Mouse (Mus musculus): ENCODE data around the gene Krtap1-4. TPM values are rescaled to one million over a fixed set of nuclear protein-coding genes. Genes with fewer than 3 reads are reported as not detected.

The Krtap1-4 gene
- polyA plus RNA-seq (2017; shearing (Covaris generic)), result not detected

GRCm38 (mm10) chr11:99583245-99583704 is at the start of gene Krtap1-4:
TSS of gene Krtap1-4 (minus strand) at chr11:99583654.

GRCm38 (mm10) chr11:99628138-99628537 is 44.7 kb upstream of the Krtap1-4 start, which contains the start of gene Krtap4-1:
TSS of gene Krtap4-1 (minus strand) at chr11:99628238.

DNA sequence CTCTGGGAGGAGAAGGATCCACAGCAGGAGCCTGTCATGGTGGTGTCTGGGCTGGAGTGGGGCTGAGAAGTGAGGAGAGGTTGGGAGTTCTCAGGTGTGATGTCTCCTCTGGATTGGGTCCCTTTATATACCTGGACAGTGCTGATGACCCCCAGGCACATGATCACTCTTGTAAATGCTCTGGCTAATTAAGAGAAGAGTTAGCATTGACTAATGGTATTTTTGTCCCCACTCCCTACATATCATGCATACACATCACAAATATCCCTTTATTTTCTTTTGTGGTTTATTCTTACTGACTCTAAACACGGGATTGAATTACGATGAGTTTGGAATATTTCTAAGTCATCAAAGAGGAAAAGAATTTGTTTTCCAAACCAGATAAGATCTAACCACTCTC is 36.9 kb upstream of the Krtap1-4 start, which contains the start of gene Gm11562:
Gm11562 (minus strand) TSS at position 101 of the 400 bp plus-strand sequence.

DNA sequence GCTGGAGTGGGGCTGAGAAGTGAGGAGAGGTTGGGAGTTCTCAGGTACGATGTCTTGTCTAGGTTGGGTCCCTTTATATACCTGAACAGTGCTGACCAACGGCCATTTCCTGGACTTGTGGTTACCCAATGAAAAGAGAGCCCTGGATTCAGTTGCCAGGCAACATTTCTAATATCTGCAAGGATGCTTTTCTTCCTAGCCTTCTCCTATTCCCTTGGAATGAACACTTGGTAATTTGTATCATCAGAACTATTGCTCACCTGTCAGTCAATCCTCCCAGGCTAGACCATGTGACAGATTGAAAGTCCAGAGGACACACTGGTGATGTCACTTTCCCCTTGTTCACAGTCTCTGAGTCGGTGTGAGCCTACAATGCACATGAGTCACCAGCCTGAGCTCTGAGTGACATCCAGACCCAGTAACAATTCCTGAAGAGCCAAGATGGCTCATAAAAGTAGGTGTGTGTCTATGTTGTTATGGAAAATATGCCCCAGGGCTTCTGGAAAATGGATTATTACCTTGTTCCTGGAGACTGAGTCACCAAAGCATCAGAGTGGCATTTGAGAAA is 31.4 kb upstream of the Krtap1-4 start, which contains the start of gene Krtap2-4:
Krtap2-4 (minus strand) TSS at position 51 of the 568 bp plus-strand sequence.

GRCm38 (mm10) chr11:99610089-99610488 is 26.6 kb upstream of the Krtap1-4 start, which contains the start of gene Gm11937:
TSS of gene Gm11937 (minus strand) at chr11:99610189.

DNA sequence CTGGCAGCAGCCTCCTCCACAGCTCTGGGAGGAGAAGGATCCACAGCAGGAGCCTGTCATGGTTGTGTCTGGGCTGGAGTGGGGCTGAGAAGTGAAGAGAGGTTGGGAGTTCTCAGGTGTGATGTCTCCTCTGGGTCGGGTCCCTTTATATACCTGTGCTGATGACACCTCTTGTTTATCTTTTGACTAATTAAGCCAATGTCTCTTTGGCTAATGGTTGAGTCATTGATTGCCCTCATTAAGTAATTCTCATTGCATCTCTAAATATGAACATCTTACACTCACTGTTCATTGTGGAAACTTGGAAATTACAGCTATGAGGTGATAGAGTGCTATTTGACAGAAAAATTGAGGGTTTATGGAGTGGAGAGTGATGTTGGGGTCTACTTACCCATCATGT is 19.8 kb upstream of the Krtap1-4 start, which contains the start of gene Gm11938:
Gm11938 (minus strand) TSS at position 101 of the 400 bp plus-strand sequence.

DNA sequence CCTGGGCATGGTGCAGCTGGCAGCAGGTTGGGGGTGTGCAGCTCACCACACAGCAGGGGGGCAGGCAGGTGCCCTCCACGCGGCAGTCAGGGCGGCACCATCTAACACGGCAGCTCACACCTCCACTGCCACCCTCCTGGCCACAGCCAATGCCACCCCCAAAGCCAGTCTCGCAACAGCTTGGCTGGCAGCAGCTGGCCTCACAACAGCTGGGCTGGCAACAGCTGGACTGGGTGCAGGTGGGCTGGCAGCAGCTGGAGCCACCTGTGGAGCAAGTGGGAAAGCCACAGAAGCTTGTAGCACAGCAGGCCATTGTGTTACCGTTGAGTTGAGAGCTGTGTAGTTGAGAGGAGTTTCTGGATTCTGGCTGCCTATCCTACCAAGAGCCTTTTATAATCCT is 14.3 kb upstream of the Krtap1-4 start, which contains the start of gene Krtap9-3:
Krtap9-3 (minus strand) TSS at position 364 of the 400 bp plus-strand sequence.

GRCm38 (mm10) chr11:99590981-99591380 is 7.5 kb upstream of the Krtap1-4 start, which contains the start of gene Krtap1-3:
TSS of gene Krtap1-3 (minus strand) at chr11:99591339.

GRCm38 (mm10) chr11:99580636-99581035 is 2.8 kb downstream of the Krtap1-4 start, which contains the start of gene Krtap1-5:
TSS of gene Krtap1-5 (minus strand) at chr11:99581016.

DNA sequence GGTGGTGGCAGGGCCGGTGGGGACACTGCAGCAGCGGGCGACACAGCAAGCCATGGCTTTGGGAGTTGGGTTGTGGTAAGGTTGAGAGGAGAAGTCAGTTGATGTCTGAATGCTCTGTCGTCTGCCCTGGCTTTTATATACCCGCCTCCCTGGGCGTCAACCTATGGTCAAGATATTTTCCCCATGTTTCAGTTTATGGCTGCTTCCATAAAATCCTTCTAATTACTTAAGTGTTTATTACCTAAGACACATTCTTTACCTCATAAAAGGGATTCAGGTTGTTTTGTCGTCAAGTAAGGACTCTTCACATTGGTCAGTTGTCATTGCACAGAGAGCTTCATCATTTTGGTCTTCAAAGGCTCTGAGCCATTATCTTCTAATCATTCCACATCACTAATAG is 16.9 kb downstream of the Krtap1-4 start, which contains the start of gene Krtap3-1:
Krtap3-1 (minus strand) TSS at position 101 of the 400 bp plus-strand sequence.

GRCm38 (mm10) chr11:99559366-99559765 is 24.1 kb downstream of the Krtap1-4 start, which contains the start of gene Gm11939:
TSS of gene Gm11939 (minus strand) at chr11:99559466.

GRCm38 (mm10) chr11:99556753-99557152 is 26.7 kb downstream of the Krtap1-4 start, which contains the start of gene Krtap3-2:
TSS of gene Krtap3-2 (minus strand) at chr11:99556853.

GRCm38 (mm10) chr11:99550765-99551164 is 32.7 kb downstream of the Krtap1-4 start, which contains the start of gene Krtap3-3:
TSS of gene Krtap3-3 (minus strand) at chr11:99550865.

Other genes with a start within 250 kb of the Krtap1-4 start
- gene Krt26, start 245.7 kb downstream of the Krtap1-4 start, polyA plus RNA-seq (2017; shearing (Covaris generic)), result not detected
- gene Krt27, start 232.6 kb downstream of the Krtap1-4 start, polyA plus RNA-seq (2017; shearing (Covaris generic)), result not detected
- not detected for gene Krt28, start 208.8 kb downstream of the Krtap1-4 start, polyA plus RNA-seq (2017; shearing (Covaris generic))
- gene Krt10, start 194.3 kb downstream of the Krtap1-4 start, polyA plus RNA-seq (2017; shearing (Covaris generic)), result 8.2 TPM
- not detected for gene Krt12, start 161.4 kb downstream of the Krtap1-4 start, polyA plus RNA-seq (2017; shearing (Covaris generic))
- gene Krt20, start 145.5 kb downstream of the Krtap1-4 start, polyA plus RNA-seq (2017; shearing (Covaris generic)), result not detected
- not detected for gene Krt23, start 90.5 kb downstream of the Krtap1-4 start, polyA plus RNA-seq (2017; shearing (Covaris generic))
- not detected for gene Krt39, start 62.3 kb downstream of the Krtap1-4 start, polyA plus RNA-seq (2017; shearing (Covaris generic))
- gene Krt40, start 40.5 kb downstream of the Krtap1-4 start, polyA plus RNA-seq (2017; shearing (Covaris generic)), result not detected
- not detected for gene Krtap3-3, start 32.8 kb downstream of the Krtap1-4 start, polyA plus RNA-seq (2017; shearing (Covaris generic))
- not detected for gene Krtap3-2, start 26.8 kb downstream of the Krtap1-4 start, polyA plus RNA-seq (2017; shearing (Covaris generic))
- not detected for gene Gm11939, start 24.2 kb downstream of the Krtap1-4 start, polyA plus RNA-seq (2017; shearing (Covaris generic))
- gene Krtap3-1, start 17.0 kb downstream of the Krtap1-4 start, polyA plus RNA-seq (2017; shearing (Covaris generic)), result not detected
- not detected for gene Krtap1-5, start 2.6 kb downstream of the Krtap1-4 start, polyA plus RNA-seq (2017; shearing (Covaris generic))
- not detected for gene Krtap1-3, start 7.7 kb upstream of the Krtap1-4 start, polyA plus RNA-seq (2017; shearing (Covaris generic))
- gene Krtap9-3, start 14.5 kb upstream of the Krtap1-4 start, polyA plus RNA-seq (2017; shearing (Covaris generic)), result not detected
- not detected for gene Gm11938, start 19.7 kb upstream of the Krtap1-4 start, polyA plus RNA-seq (2017; shearing (Covaris generic))
- gene Gm11937, start 26.5 kb upstream of the Krtap1-4 start, polyA plus RNA-seq (2017; shearing (Covaris generic)), result not detected
- gene Krtap2-4, start 31.2 kb upstream of the Krtap1-4 start, polyA plus RNA-seq (2017; shearing (Covaris generic)), result not detected
- not detected for gene Gm11562, start 36.8 kb upstream of the Krtap1-4 start, polyA plus RNA-seq (2017; shearing (Covaris generic))
- gene Krtap4-1, start 44.6 kb upstream of the Krtap1-4 start, polyA plus RNA-seq (2017; shearing (Covaris generic)), result not detected
- not detected for gene Krtap4-2, start 51.4 kb upstream of the Krtap1-4 start, polyA plus RNA-seq (2017; shearing (Covaris generic))
- not detected for gene Krtap4-7, start 60.4 kb upstream of the Krtap1-4 start, polyA plus RNA-seq (2017; shearing (Covaris generic))
- not detected for gene Gm11555, start 66.6 kb upstream of the Krtap1-4 start, polyA plus RNA-seq (2017; shearing (Covaris generic))
- gene Gm11563, start 75.3 kb upstream of the Krtap1-4 start, polyA plus RNA-seq (2017; shearing (Covaris generic)), result not detected
- not detected for gene Krtap4-6, start 82.3 kb upstream of the Krtap1-4 start, polyA plus RNA-seq (2017; shearing (Covaris generic))
- gene Gm14190, start 107.1 kb upstream of the Krtap1-4 start, polyA plus RNA-seq (2017; shearing (Covaris generic)), result not detected
- not detected for gene Gm14180, start 150.6 kb upstream of the Krtap1-4 start, polyA plus RNA-seq (2017; shearing (Covaris generic))
- gene Gm11595, start 189.3 kb upstream of the Krtap1-4 start, polyA plus RNA-seq (2017; shearing (Covaris generic)), result not detected
- gene Krtap4-8, start 197.1 kb upstream of the Krtap1-4 start, polyA plus RNA-seq (2017; shearing (Covaris generic)), result not detected
- gene Krtap4-9, start 201.5 kb upstream of the Krtap1-4 start, polyA plus RNA-seq (2017; shearing (Covaris generic)), result not detected
- not detected for gene Gm11596, start 209.8 kb upstream of the Krtap1-4 start, polyA plus RNA-seq (2017; shearing (Covaris generic))
- gene Gm11569, start 215.3 kb upstream of the Krtap1-4 start, polyA plus RNA-seq (2017; shearing (Covaris generic)), result not detected
- not detected for gene Gm11554, start 220.8 kb upstream of the Krtap1-4 start, polyA plus RNA-seq (2017; shearing (Covaris generic))
- gene Krtap4-13, start 226.2 kb upstream of the Krtap1-4 start, polyA plus RNA-seq (2017; shearing (Covaris generic)), result not detected
- gene Gm11564, start 232.0 kb upstream of the Krtap1-4 start, polyA plus RNA-seq (2017; shearing (Covaris generic)), result not detected

All from naive thymus-derived CD4-positive, alpha-beta T cell, adult 5 months (primary cell).